Mouse (Mus musculus) forebrain, embryonic 14.5 days (tissue): Measurements from ENCODE around the gene Baz1a. TPM values are rescaled to one million over a fixed set of nuclear protein-coding genes. Genes with fewer than 3 reads are reported as not detected.

Source experiments
- ATAC-seq: fragments of 200-750 bp; cut with Nextera tagmentation; 2 replicates; pipeline ENCODE4 v1.8.0; 2017; ENCODE audit warnings: mild to moderate bottlenecking, moderate library complexity
- DNase-seq: peaks from one replicate; pipeline ENCODE4 v3.0.0-alpha.2; 2015; ENCODE audit warnings: low spot score
- H3K27ac ChIP-seq: fragments of 300-500 bp; sonication (generic); 2 replicates; pipeline ENCODE4 v1.5.1; 2014; ENCODE audit warnings: low read depth, mild to moderate bottlenecking, control low read depth, low read length, moderate library complexity
- H3K27me3 ChIP-seq: fragments of 300-500 bp; sonication (generic); replicated peaks from 2 replicates; pipeline ENCODE4 v1.6.1; 2014; ENCODE audit warnings: low read length, control low read depth, mixed read lengths; ENCODE audit not compliant: control insufficient read depth, insufficient read depth
- H3K36me3 ChIP-seq: fragments of 300-500 bp; sonication (generic); 2 replicates; pipeline ENCODE4 v1.6.1; 2014; ENCODE audit warnings: low read length, control low read depth; ENCODE audit not compliant: control insufficient read depth, insufficient read depth
- H3K4me1 ChIP-seq: fragments of 300-500 bp; sonication (generic); 2 replicates; pipeline ENCODE4 v1.6.1; 2014; ENCODE audit warnings: antibody characterized with exemption, low read length, control low read depth; ENCODE audit not compliant: control insufficient read depth, insufficient read depth
- H3K4me2 ChIP-seq: fragments of 300-500 bp; sonication (generic); 2 replicates; pipeline ENCODE4 v1.6.1; 2014; ENCODE audit warnings: mild to moderate bottlenecking, control low read depth, low read length
- H3K4me3 ChIP-seq: fragments of 300-500 bp; sonication (generic); 2 replicates; pipeline ENCODE4 v1.5.1; 2014; ENCODE audit warnings: low read depth, low read length, control low read depth
- H3K9ac ChIP-seq: fragments of 300-500 bp; sonication (generic); 2 replicates; pipeline ENCODE4 v1.6.1; 2014; ENCODE audit warnings: mild to moderate bottlenecking, low read length, control low read depth, moderate library complexity
- H3K9me3 ChIP-seq: fragments of 300-500 bp; sonication (generic); replicated peaks from 2 replicates; pipeline ENCODE4 v1.6.1; 2016; ENCODE audit warnings: low read length, control low read depth, mixed read lengths; ENCODE audit not compliant: control insufficient read depth
- WGBS: fragments of 180-500 bp; shearing (Covaris S2); extraction: QIAGEN DNeasy Blood & Tissue Kit; methylation state at CpG from one replicate; pipeline ENCODE4 v1.1.7; 2014; 5-methylcytosine and 5-hydroxymethylcytosine counted together
- polyA plus RNA-seq: library from polyadenylated mRNA; unstranded; fragments of >200 nt; fragmentation: Nextera tagmentation; extraction: Ambion mirVana; gene quantifications from 2 replicates; pipeline ENCODE4 v1.2.1, GENCODE M21; 2014

Baz1a gene
- polyA plus RNA-seq, 1 experiment from 2014 or later, result 13.6 TPM

GRCm38 (mm10) chr12:54998411-54998810 is 15.7 kb downstream of the Baz1a start:
- H3K9me3 ChIP-seq, result no peaks in the 10 kb centered on the region
- 89% methylated on average over 5 of the region's 5 CpGs for WGBS

GRCm38 (mm10) chr12:54996979-54997474 is 17.1 kb downstream of the Baz1a start:
- no peaks in the 10 kb centered on the region for H3K36me3 ChIP-seq
- H3K4me2 ChIP-seq, result no peak overlapping the region
- WGBS, result 93% methylated on average over 6 of the region's 6 CpGs
- no peak for ATAC-seq
- H3K4me3 ChIP-seq, result no peak overlapping the region
- no peaks in the 10 kb centered on the region for H3K9me3 ChIP-seq
- H3K9ac ChIP-seq, result no peak overlapping the region
- no peak overlapping the region for H3K27ac ChIP-seq
- DNase-seq, result no peak
- no peaks in the 10 kb centered on the region for H3K4me1 ChIP-seq
- no peaks in the 10 kb centered on the region for H3K27me3 ChIP-seq

More at GRCm38 (mm10) chr12:54998411-54998810, 15.7 kb downstream of the Baz1a start:
- Histone ChIP-seq H3K36me3 (no peaks in the 10 kb centered on the region), H3K27ac (no peak overlapping the region), H3K4me2 (no peak overlapping the region), H3K4me3 (no peak overlapping the region), H3K27me3 (no peaks in the 10 kb centered on the region), H3K4me1 (no peaks in the 10 kb centered on the region), H3K9ac (no peak overlapping the region)
- DNase-seq (no peak), ATAC-seq (no peak)

GRCm38 (mm10) chr12:54995965-54996364 is 18.2 kb downstream of the Baz1a start:
- Histone ChIP-seq H3K4me3 (no peak overlapping the region), H3K27me3 (no peaks in the 10 kb centered on the region), H3K9ac (no peak overlapping the region), H3K36me3 (no peaks in the 10 kb centered on the region), H3K9me3 (no peaks in the 10 kb centered on the region), H3K4me1 (no peaks in the 10 kb centered on the region), H3K4me2 (no peak overlapping the region), H3K27ac (no peak overlapping the region)
- ATAC-seq, result no peak
- 81% methylated on average over 3 of the region's 3 CpGs for WGBS
- DNase-seq, result no peak

GRCm38 (mm10) chr12:54994418-54994817 is 19.7 kb downstream of the Baz1a start:
- Histone ChIP-seq H3K36me3 (no peaks in the 10 kb centered on the region), H3K9ac (no peak overlapping the region), H3K9me3 (no peaks in the 10 kb centered on the region), H3K27me3 (no peaks in the 10 kb centered on the region), H3K4me1 (no peaks in the 10 kb centered on the region), H3K4me3 (no peak overlapping the region), H3K4me2 (no peak overlapping the region), H3K27ac (no peak overlapping the region)
- no peak for DNase-seq
- 91% methylated on average over 4 of the region's 4 CpGs for WGBS
- no peak for ATAC-seq

- H3K4me2 ChIP-seq, result no peak overlapping the region
- no peaks in the 10 kb centered on the region for H3K9me3 ChIP-seq
- no peak overlapping the region for H3K27ac ChIP-seq
- H3K4me3 ChIP-seq, result no peak overlapping the region
- H3K9ac ChIP-seq, result no peak overlapping the region
- ATAC-seq (no peak), DNase-seq (no peak)
- 85% methylated on average over 6 of the region's 6 CpGs for WGBS
- no peaks in the 10 kb centered on the region for H3K36me3 ChIP-seq
- no peaks in the 10 kb centered on the region for H3K27me3 ChIP-seq
- no peaks in the 10 kb centered on the region for H3K4me1 ChIP-seq
Measured at GRCm38 (mm10) chr12:54994068-54994386, 20.1 kb downstream of the Baz1a start.

- Histone ChIP-seq H3K36me3 (no peaks in the 10 kb centered on the region), H3K4me1 (no peaks in the 10 kb centered on the region), H3K27me3 (no peaks in the 10 kb centered on the region), H3K9me3 (no peaks in the 10 kb centered on the region), H3K9ac (no peak overlapping the region), H3K27ac (no peak overlapping the region), H3K4me3 (no peak overlapping the region), H3K4me2 (no peak overlapping the region)
- 72% methylated on average over 16 of the region's 16 CpGs for WGBS
- DNase-seq, result no peak
- no peak for ATAC-seq
Measured at GRCm38 (mm10) chr12:54993246-54994067, 20.7 kb downstream of the Baz1a start.

- DNase-seq (no peak), ATAC-seq (no peak)
- Histone ChIP-seq H3K27ac (no peak overlapping the region), H3K9me3 (no peaks in the 10 kb centered on the region), H3K4me3 (no peak overlapping the region), H3K9ac (no peak overlapping the region), H3K4me1 (no peaks in the 10 kb centered on the region), H3K36me3 (no peaks in the 10 kb centered on the region), H3K4me2 (no peak overlapping the region), H3K27me3 (no peaks in the 10 kb centered on the region)
- 96% methylated on average over 3 of the region's 3 CpGs for WGBS
Measured at GRCm38 (mm10) chr12:54992814-54993213, 21.3 kb downstream of the Baz1a start.

- H3K36me3 ChIP-seq, result no peaks in the 10 kb centered on the region
- H3K4me1 ChIP-seq, result peaks cover 2% of the 10 kb centered on the region; the same call in 1 of the 2 replicates
- 79% methylated on average over 4 of the region's 4 CpGs for WGBS
- H3K9me3 ChIP-seq, result no peaks in the 10 kb centered on the region
- no peak overlapping the region for H3K4me3 ChIP-seq
- no peak for DNase-seq
- ATAC-seq, result no peak
- H3K9ac ChIP-seq, result no peak overlapping the region
- no peaks in the 10 kb centered on the region for H3K27me3 ChIP-seq
- no peak overlapping the region for H3K27ac ChIP-seq
- H3K4me2 ChIP-seq, result no peak overlapping the region
Measured at GRCm38 (mm10) chr12:54988323-54988850, 25.8 kb downstream of the Baz1a start.

- 81% methylated on average over 2 of the region's 2 CpGs for WGBS
- Histone ChIP-seq H3K9me3 (no peaks in the 10 kb centered on the region), H3K4me3 (no peak overlapping the region), H3K27me3 (no peaks in the 10 kb centered on the region), H3K9ac (no peak overlapping the region), H3K36me3 (no peaks in the 10 kb centered on the region), H3K4me2 (no peak overlapping the region), H3K4me1 (peaks cover 2% of the 10 kb centered on the region; the same call in 1 of the 2 replicates), H3K27ac (no peak overlapping the region)
- DNase-seq (no peak), ATAC-seq (no peak)
Measured at GRCm38 (mm10) chr12:54987156-54987555, 27.0 kb downstream of the Baz1a start.
